Mouse (Mus musculus): Measurements from ENCODE around the gene Cnpy1. TPM values are rescaled to one million over a fixed set of nuclear protein-coding genes. Genes with fewer than 3 reads are reported as not detected.

The Cnpy1 gene
- polyA plus RNA-seq, 1 experiment from 2014 or later, result 0.23 TPM

DNA sequence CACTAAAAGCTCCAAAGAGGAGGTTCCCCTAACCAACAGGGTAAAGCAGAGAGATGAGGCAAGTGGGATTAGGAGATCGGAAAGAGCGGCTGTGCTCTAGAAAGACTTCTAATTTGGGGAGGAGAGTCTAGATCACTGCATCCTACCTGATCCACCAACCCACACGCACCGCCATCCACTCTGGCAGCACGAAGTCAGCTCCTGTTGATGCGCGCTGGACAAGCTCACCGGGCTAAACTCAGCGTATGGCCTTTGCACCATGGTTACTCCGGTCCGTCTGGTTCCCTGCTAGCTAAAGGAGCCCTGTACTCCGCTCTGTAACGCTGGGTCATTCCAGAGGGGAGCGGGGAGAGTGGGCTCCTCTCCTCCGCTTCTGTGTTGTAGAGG, 86.5 kb downstream of the Cnpy1 start:
- Histone ChIP-seq H3K27ac (ENCODE audit: low read depth) (no peak overlapping the region), H3K4me2 (ENCODE audit: low read length) (no peak overlapping the region), H3K9me3 (ENCODE audit: control insufficient read depth, low read length) (no peaks in the 10 kb centered on the region), H3K4me3 (ENCODE audit: low read depth, low read length) (no peak overlapping the region), H3K27me3 (replicated peaks; ENCODE audit: control insufficient read depth, insufficient read depth, low read length) (peaks cover 93% of the 10 kb centered on the region), H3K36me3 (ENCODE audit: control insufficient read depth, insufficient read depth, low read length) (no peaks in the 10 kb centered on the region), H3K9ac (ENCODE audit: low read length) (no peak overlapping the region), H3K4me1 (replicated peaks; ENCODE audit: control insufficient read depth, insufficient read depth, low read length) (no peaks in the 10 kb centered on the region)
- WGBS, result 1% methylated on average over 13 of the region's 15 CpGs
- DNase-seq (ENCODE audit: low spot score) (no peak), ATAC-seq (replicated peaks; ENCODE audit: low FRiP score, low TSS enrichment, low read depth) (no peak)

GRCm38 (mm10) chr5:28158308-28159071, 87.1 kb downstream of the Cnpy1 start:
- DNase-seq (ENCODE audit: low spot score), result peak; percentile 60
- H3K4me3 ChIP-seq (ENCODE audit: low read depth, low read length), result no peak overlapping the region

DNA sequence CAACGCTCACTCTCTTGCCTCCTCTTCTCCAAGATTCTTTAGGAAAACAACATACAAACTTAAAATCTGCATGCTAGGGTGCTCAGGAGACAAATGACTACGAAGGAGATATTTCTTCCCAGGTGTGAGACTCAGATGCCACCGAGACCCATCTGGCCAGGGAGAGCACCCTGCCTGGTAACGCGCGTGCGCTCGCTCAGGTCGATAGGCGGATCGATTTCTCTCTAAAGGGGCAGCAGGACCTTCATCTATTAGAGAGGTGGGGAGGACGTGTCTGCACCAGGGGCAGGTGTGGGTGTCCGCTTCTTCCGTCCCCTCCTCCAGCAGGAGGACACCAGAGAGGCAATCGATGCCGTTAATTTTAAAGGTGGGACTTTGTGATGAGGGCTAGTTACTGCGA, 87.8 kb downstream of the Cnpy1 start:
- ATAC-seq (replicated peaks; ENCODE audit: low FRiP score, low TSS enrichment, low read depth) (no peak), DNase-seq (ENCODE audit: low spot score) (no peak)
- no peaks in the 10 kb centered on the region for H3K36me3 ChIP-seq (ENCODE audit: control insufficient read depth, insufficient read depth, low read length)
- no peak overlapping the region for H3K4me2 ChIP-seq (ENCODE audit: low read length)
- peaks cover 92% of the 10 kb centered on the region for H3K27me3 ChIP-seq (replicated peaks; ENCODE audit: control insufficient read depth, insufficient read depth, low read length)
- no peak overlapping the region for H3K9ac ChIP-seq (ENCODE audit: low read length)
- no peak overlapping the region for H3K4me3 ChIP-seq (ENCODE audit: low read depth, low read length)
- no peak overlapping the region for H3K27ac ChIP-seq (ENCODE audit: low read depth)
- H3K9me3 ChIP-seq (ENCODE audit: control insufficient read depth, low read length), result no peaks in the 10 kb centered on the region
- WGBS, result 3% methylated on average over 17 of the region's 17 CpGs
- H3K4me1 ChIP-seq (replicated peaks; ENCODE audit: control insufficient read depth, insufficient read depth, low read length), result no peaks in the 10 kb centered on the region

More at GRCm38 (mm10) chr5:28158308-28159071, 87.1 kb downstream of the Cnpy1 start:
- H3K27ac ChIP-seq (ENCODE audit: low read depth), result no peak overlapping the region
- peaks cover 92% of the 10 kb centered on the region for H3K27me3 ChIP-seq (replicated peaks; ENCODE audit: control insufficient read depth, insufficient read depth, low read length)
- no peak for ATAC-seq (replicated peaks; ENCODE audit: low FRiP score, low TSS enrichment, low read depth)
- H3K9ac ChIP-seq (ENCODE audit: low read length), result no peak overlapping the region
- no peaks in the 10 kb centered on the region for H3K9me3 ChIP-seq (ENCODE audit: control insufficient read depth, low read length)
- H3K4me1 ChIP-seq (replicated peaks; ENCODE audit: control insufficient read depth, insufficient read depth, low read length), result no peaks in the 10 kb centered on the region
- H3K4me2 ChIP-seq (ENCODE audit: low read length), result no peak overlapping the region
- under 1% methylated on average over 31 of the region's 31 CpGs for WGBS
- H3K36me3 ChIP-seq (ENCODE audit: control insufficient read depth, insufficient read depth, low read length), result no peaks in the 10 kb centered on the region

DNA sequence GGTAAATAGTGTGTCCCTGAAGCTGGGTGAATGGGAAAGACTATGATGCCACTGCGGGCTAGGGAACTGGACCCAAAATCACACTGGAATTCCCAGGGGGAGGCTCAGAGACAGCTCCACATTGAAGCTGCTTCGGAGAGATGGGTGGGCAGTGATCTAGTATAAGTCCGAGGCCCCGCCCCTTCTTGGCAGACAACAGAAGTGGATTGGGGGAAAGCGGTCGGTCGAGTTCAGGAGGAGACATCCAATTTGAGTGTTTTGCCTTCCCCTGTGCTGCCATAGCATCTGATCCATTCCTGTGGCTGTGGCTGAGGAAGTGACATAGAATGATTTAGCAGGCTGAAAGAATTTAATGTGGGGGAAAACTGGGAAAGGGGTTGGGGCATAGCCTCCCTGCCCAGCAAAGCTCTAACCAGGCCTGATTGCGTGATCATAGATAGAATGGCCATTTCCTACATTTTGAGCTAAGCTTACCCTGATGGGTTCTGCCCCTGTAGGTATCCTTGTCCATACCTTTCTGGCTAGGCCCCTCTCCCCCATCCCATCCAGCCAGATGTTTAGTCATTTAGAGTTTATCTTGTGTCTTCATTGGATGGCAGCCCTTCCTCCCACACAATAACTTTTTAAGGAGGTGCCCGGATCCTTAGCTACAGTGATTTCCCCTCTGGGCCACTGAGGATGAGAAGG, 88.4 kb downstream of the Cnpy1 start:
- H3K27me3 ChIP-seq (replicated peaks; ENCODE audit: control insufficient read depth, insufficient read depth, low read length), result peaks cover 92% of the 10 kb centered on the region
- ATAC-seq (replicated peaks; ENCODE audit: low FRiP score, low TSS enrichment, low read depth), result no peak
- H3K27ac ChIP-seq (ENCODE audit: low read depth), result no peak overlapping the region
- no peaks in the 10 kb centered on the region for H3K4me1 ChIP-seq (replicated peaks; ENCODE audit: control insufficient read depth, insufficient read depth, low read length)
- H3K9ac ChIP-seq (ENCODE audit: low read length), result no peak overlapping the region
- H3K36me3 ChIP-seq (ENCODE audit: control insufficient read depth, insufficient read depth, low read length), result no peaks in the 10 kb centered on the region
- H3K9me3 ChIP-seq (ENCODE audit: control insufficient read depth, low read length), result no peaks in the 10 kb centered on the region
- 6% methylated on average over 9 of the region's 9 CpGs for WGBS
- H3K4me3 ChIP-seq (ENCODE audit: low read depth, low read length), result no peak overlapping the region
- no peak for DNase-seq (ENCODE audit: low spot score)
- H3K4me2 ChIP-seq (ENCODE audit: low read length), result no peak overlapping the region

Other genes starting within 250 kb of the Cnpy1 start
- 119 and 158 TPM in 2 replicates for gene Insig1, start 174.4 kb downstream of the Cnpy1 start, polyA plus RNA-seq (2014; fragmentation: Nextera tagmentation; extraction: Ambion mirVana)
- not detected in 2 replicates for gene En2, start 80.1 kb downstream of the Cnpy1 start, polyA plus RNA-seq (2014; fragmentation: Nextera tagmentation; extraction: Ambion mirVana)
- 17.5 and 18.1 TPM in 2 replicates for gene Rbm33, start 71.3 kb upstream of the Cnpy1 start, polyA plus RNA-seq (2014; fragmentation: Nextera tagmentation; extraction: Ambion mirVana)
- 7.8 and 8.9 TPM in 2 replicates for gene Shh, start 221.4 kb upstream of the Cnpy1 start, polyA plus RNA-seq (2014; fragmentation: Nextera tagmentation; extraction: Ambion mirVana)

All from intestine, embryonic 14.5 days (tissue).